Mouse (Mus musculus) neural tube, embryonic 13.5 days (tissue): ENCODE measurements around the gene Gm17606. TPM values are rescaled to one million over a fixed set of nuclear protein-coding genes. Genes with fewer than 3 reads are reported as not detected.

Experiments
- ATAC-seq: fragments of 200-750 bp; cut with Nextera tagmentation; 2 replicates; pipeline ENCODE4 v1.8.0; 2017; ENCODE audit warnings: low read depth, mild to moderate bottlenecking, moderate TSS enrichment, moderate library complexity
- H3K27ac ChIP-seq: fragments of 300-500 bp; sonication (generic); replicated peaks from 2 replicates; pipeline ENCODE4 v1.5.1; 2015; ENCODE audit warnings: moderate library complexity, mild to moderate bottlenecking, inconsistent platforms
- H3K27me3 ChIP-seq: fragments of 300-500 bp; sonication (generic); 2 replicates; pipeline ENCODE4 v1.6.1; 2015; ENCODE audit warnings: mild to moderate bottlenecking, inconsistent platforms
- H3K36me3 ChIP-seq: fragments of 300-500 bp; sonication (generic); 2 replicates; pipeline ENCODE4 v1.6.1; 2015; ENCODE audit warnings: mild to moderate bottlenecking, inconsistent platforms
- H3K4me1 ChIP-seq: fragments of 300-500 bp; sonication (generic); replicated peaks from 2 replicates; pipeline ENCODE4 v1.6.1; 2015; ENCODE audit warnings: inconsistent platforms
- H3K4me2 ChIP-seq: fragments of 300-500 bp; sonication (generic); 2 replicates; pipeline ENCODE4 v1.6.1; 2015; ENCODE audit warnings: inconsistent platforms, mild to moderate bottlenecking, moderate library complexity
- H3K4me3 ChIP-seq: fragments of 300-500 bp; sonication (generic); 2 replicates; pipeline ENCODE4 v1.5.1; 2015; ENCODE audit warnings: mild to moderate bottlenecking, inconsistent platforms
- H3K9ac ChIP-seq: fragments of 300-500 bp; sonication (generic); 2 replicates; pipeline ENCODE4 v1.6.1; 2015; ENCODE audit warnings: moderate library complexity, mild to moderate bottlenecking, inconsistent platforms
- H3K9me3 ChIP-seq: fragments of 300-500 bp; sonication (generic); 2 replicates; pipeline ENCODE4 v1.6.1; 2016; ENCODE audit warnings: inconsistent platforms
- WGBS: fragments of 180-500 bp; shearing (Covaris S2); methylation state at CpG from one replicate; pipeline ENCODE4 v1.1.7; 2015; 5-methylcytosine and 5-hydroxymethylcytosine counted together
- microRNA counts: library from miRNA; unstranded; fragments of <30 nt; microRNA quantifications from one replicate; lab custom pipeline; 2016
- microRNA-seq: library from miRNA; unstranded; fragments of <30 nt; microRNA quantifications from one replicate; pipeline ENCODE4, GENCODE M21; 2016
- polyA plus RNA-seq: library from polyadenylated mRNA; unstranded; fragments of >200 nt; fragmentation: Nextera tagmentation; extraction: Ambion mirVana; gene quantifications from 2 replicates; pipeline ENCODE4 v1.2.1, GENCODE M21; 2015

The Gm17606 gene
- polyA plus RNA-seq, 1 experiment from 2014 or later: not detected

DNA sequence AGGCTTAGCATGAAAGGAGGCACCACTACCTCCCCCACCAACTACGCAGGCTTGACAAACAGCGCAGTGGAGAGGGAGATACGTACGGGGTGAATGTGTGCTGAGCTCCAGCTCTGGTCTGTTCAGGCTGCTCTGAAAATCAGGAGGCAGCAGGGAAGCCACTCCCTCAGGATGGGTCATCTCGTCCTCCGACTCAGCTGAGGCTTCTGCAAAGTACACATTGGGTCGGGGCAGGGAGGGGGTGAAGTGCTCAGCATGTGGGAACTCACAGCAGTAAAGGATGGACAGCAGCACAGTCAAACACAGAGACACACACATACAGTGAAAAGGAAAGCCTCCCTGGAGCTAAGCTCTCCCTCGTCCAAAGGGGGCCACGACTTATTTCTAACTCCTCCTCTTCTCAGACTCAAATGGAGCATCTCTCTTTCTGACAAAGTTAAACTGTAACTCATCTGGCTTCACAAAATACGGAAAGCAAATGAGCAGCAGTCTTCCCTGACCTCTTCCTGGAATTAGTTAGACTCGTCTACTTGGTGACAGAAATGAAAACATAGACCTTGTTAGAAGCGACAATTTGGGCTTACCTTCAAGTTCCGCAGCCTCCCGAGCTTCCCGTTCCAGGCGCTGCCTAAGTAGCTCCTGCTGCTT lies 38.0 kb downstream of the Gm17606 start:
- Histone ChIP-seq H3K27ac (no peak overlapping the region), H3K9me3 (no peaks in the 10 kb centered on the region), H3K27me3 (no peaks in the 10 kb centered on the region), H3K4me3 (no peak overlapping the region), H3K4me2 (no peak overlapping the region), H3K4me1 (peaks cover 10% of the 10 kb centered on the region; the same call in 1 of the 2 replicates), H3K36me3 (peaks cover 81% of the 10 kb centered on the region), H3K9ac (no peak overlapping the region)
- ATAC-seq: no peak
- 85% methylated on average over 16 of the region's 16 CpGs for WGBS

DNA sequence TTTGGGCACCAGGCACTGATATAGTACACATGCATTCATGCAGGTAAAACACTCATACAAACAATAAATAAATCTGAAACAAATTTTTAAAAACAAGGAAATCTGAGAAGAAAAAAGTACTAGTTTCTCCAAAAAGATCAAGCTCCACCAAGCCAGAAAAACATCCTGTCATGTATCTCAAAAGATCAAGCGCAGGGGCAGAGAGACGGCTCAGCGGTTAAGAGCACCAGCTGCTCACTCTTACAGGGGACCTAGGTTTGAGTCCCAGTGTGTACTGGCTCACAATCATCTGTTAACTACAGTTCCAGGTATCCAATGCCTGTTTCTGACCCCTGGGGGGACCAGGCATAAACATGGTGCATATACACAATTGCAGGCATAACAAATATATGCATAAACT lies 41.6 kb downstream of the Gm17606 start:
- ATAC-seq: no peak
- no peaks in the 10 kb centered on the region for H3K9me3 ChIP-seq
- no peak overlapping the region for H3K4me2 ChIP-seq
- 89% methylated on average over 3 of the region's 3 CpGs for WGBS
- peaks cover 53% of the 10 kb centered on the region for H3K36me3 ChIP-seq
- no peak overlapping the region for H3K27ac ChIP-seq
- H3K4me3 ChIP-seq: no peak overlapping the region
- H3K9ac ChIP-seq: no peak overlapping the region
- H3K27me3 ChIP-seq: no peaks in the 10 kb centered on the region
- H3K4me1 ChIP-seq: peaks cover 29% of the 10 kb centered on the region

DNA sequence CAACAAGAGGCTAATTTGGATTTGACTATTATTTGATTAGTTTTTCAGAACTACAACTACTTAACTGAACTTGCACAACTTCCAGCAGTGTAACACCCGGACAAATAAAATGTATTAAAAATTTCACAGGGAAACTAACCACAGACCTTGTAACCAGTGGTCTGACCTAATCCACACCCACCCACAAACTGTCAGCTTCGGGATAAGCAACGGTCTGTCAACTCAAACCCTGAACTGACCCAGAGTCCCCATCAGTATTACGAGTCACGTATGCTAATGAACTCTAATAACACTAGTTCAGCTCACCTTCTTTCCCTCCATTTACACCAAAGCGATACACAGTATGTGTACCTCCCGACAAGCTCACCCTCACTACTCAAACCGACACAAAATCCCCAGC lies 44.7 kb downstream of the Gm17606 start:
- ATAC-seq: no peak
- WGBS: 13% methylated on average over 8 of the region's 8 CpGs
- peak overlapping the region; percentile 95; the same call in 1 of the 2 replicates for H3K27ac ChIP-seq

DNA sequence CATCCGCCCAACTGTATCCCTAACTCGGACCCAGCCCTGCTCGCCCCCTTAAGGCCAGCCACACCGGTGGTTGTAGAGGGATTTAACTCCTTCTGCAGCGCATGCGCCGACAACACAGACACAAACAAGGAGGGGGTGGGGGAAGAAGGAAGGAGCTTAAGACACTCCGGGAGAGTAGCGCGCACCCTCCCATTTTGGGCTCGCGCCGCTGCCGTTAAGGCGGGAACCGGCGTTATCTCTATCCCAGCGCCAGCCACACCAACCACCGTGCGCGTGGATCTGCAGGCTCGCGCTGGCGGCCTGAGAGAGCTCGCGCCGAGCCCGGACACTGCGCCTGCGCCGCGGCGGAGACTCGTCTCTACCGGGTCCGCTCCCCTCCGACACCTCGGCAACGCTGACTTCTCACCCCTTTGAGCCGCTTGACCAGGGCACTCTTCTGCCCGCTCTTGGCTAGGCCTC lies 45.3 kb downstream of the Gm17606 start, which contains the start of gene 1700123O20Rik:
Gene 1700123O20Rik (plus strand): TSS at position 154 of the 459 bp plus-strand sequence.
- under 1% methylated on average over 41 of the region's 41 CpGs for WGBS
- ATAC-seq: peak; percentile 85

More for the DNA sequence above, 44.7 kb downstream of the Gm17606 start:
- H3K9ac ChIP-seq: peak overlapping the region; percentile 87
- H3K4me2 ChIP-seq: peak overlapping the region; percentile 67
- no peaks in the 10 kb centered on the region for H3K27me3 ChIP-seq
- H3K4me1 ChIP-seq: peaks cover 49% of the 10 kb centered on the region
- H3K9me3 ChIP-seq: no peaks in the 10 kb centered on the region
- H3K4me3 ChIP-seq: peak overlapping the region; percentile 77
- peaks cover 44% of the 10 kb centered on the region for H3K36me3 ChIP-seq

DNA sequence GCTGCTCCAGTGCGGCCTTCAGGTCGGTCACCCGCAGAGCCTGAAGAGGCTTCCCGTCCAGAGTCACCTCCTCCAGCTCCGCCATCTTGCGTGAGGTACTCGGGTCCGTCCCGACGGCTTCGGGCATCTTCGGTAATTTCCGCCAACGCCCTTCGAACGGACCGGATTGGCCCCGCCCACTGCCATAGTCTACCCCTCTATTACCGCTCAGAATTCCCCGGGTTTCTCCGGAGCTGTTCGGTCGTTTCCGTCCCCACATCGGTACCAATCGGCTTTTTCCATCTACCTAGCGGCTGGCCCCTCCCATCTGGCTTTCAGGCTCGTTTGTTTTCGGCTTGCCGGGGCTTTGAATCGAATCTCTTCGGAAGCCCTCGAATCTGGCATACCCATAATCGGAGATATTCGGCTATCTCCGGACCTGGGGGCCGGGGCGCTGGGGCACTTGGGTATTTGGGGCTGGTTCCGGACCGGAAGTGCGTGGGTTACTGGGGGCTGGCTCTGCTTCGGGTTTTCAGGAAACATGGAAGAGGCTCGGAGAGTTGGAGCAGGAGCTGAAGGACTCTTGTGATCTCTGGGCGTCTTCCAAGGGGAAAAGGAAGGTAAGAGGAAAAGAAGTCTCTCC lies 45.9 kb downstream of the Gm17606 start, which contains the start of gene Acin1:
Gene Acin1 (minus strand): TSS at position 410 of the 622 bp plus-strand sequence.
- peak within 1 kb of the TSS; percentile 77 for H3K4me3 ChIP-seq
- peak within 1 kb of the TSS; percentile 87 for H3K9ac ChIP-seq
- H3K27me3 ChIP-seq: no peaks in the 10 kb centered on the region
- peaks cover 42% of the 10 kb centered on the region for H3K36me3 ChIP-seq
- peak within 1 kb of the TSS; percentile 69 for H3K4me2 ChIP-seq
- H3K4me1 ChIP-seq: peaks cover 49% of the 10 kb centered on the region
- WGBS: under 1% methylated on average over 44 of the region's 44 CpGs
- peak within 1 kb of the TSS; percentile 95 for H3K27ac ChIP-seq
- peak; percentile 98 for ATAC-seq
- no peaks in the 10 kb centered on the region for H3K9me3 ChIP-seq

More for the DNA sequence above, 45.3 kb downstream of the Gm17606 start, which contains the start of gene 1700123O20Rik:
- Histone ChIP-seq H3K4me2 (peak within 1 kb of the TSS; percentile 69), H3K9me3 (no peaks in the 10 kb centered on the region), H3K4me1 (peaks cover 49% of the 10 kb centered on the region), H3K36me3 (peaks cover 46% of the 10 kb centered on the region), H3K4me3 (peak within 1 kb of the TSS; percentile 77), H3K9ac (peak within 1 kb of the TSS; percentile 87), H3K27ac (peak within 1 kb of the TSS; percentile 95), H3K27me3 (no peaks in the 10 kb centered on the region)

DNA sequence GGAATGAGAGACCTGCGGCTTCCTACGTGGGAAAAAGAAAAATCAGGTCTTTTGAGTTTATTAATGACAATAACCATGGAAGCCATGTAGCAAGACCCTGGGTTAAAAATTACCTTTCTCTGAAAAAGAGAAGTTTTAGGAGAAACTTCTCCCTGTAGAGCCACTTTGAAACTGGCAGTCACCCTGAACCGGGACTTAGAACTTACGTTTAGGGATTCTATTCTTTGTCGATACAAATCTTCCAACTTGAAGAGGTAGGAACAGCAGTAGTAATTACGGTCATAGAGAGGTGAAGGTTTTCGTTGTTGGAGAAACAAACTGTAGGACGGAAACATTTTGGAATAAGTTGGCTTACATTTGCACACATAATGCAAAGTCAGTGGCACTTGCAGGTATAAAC lies 46.5 kb downstream of the Gm17606 start:
- H3K4me1 ChIP-seq: peaks cover 49% of the 10 kb centered on the region
- WGBS: 7% methylated on average over 8 of the region's 8 CpGs
- H3K27me3 ChIP-seq: no peaks in the 10 kb centered on the region
- H3K4me3 ChIP-seq: peak overlapping the region; percentile 77
- H3K9me3 ChIP-seq: no peaks in the 10 kb centered on the region
- ATAC-seq: no peak
- H3K27ac ChIP-seq: peak overlapping the region; percentile 63; the same call in 1 of the 2 replicates
- peak overlapping the region; percentile 75 for H3K9ac ChIP-seq
- peak overlapping the region; percentile 69 for H3K4me2 ChIP-seq
- peaks cover 37% of the 10 kb centered on the region for H3K36me3 ChIP-seq

DNA sequence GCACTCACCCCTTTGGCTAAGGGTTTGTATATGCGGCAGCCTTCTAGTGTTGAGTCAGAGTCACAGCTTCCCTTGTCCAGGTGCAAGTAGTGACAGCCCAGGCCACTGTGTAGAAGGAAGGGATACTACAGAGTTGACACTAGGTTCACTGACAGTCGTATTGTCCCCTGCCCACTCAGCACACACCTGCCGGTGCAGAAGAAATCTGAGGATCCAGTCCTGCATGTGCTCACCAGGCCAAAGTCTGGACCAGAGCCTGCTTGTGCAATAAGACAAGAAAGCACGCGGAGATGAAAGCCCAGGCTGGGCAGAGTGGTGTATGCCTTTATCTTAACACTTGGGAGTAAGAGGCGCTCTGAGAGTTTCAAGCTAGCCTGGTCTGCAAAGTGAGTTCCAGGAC lies 54.3 kb downstream of the Gm17606 start:
- Histone ChIP-seq H3K4me2 (no peak overlapping the region), H3K27me3 (no peaks in the 10 kb centered on the region), H3K9me3 (no peaks in the 10 kb centered on the region), H3K36me3 (peaks cover 39% of the 10 kb centered on the region), H3K9ac (no peak overlapping the region), H3K4me1 (no peaks in the 10 kb centered on the region), H3K4me3 (no peak overlapping the region), H3K27ac (no peak overlapping the region)
- 87% methylated on average over 6 of the region's 6 CpGs for WGBS
- no peak for ATAC-seq

DNA sequence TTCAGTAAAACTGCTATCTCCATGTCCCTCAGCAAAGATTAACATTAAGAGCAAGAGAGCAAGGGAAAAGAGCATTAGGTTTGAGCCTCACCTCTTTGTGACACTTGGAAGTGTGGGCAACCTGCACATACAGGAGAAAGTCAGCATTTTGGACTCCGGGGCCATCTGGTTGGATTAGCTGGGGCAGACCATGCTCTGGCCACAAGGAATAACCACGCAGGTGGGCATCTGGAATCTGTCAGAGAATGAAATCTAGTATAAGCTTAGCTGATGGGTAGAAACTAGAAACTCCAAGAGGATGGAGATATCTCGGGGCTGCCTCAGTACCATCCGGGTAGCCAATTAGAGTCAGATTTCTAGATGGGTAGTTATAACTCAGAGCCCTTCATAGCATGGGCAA lies 56.0 kb downstream of the Gm17606 start:
- Histone ChIP-seq H3K9me3 (no peaks in the 10 kb centered on the region), H3K4me2 (no peak overlapping the region), H3K4me3 (no peak overlapping the region), H3K9ac (no peak overlapping the region), H3K4me1 (no peaks in the 10 kb centered on the region), H3K27ac (no peak overlapping the region), H3K27me3 (no peaks in the 10 kb centered on the region), H3K36me3 (peaks cover 28% of the 10 kb centered on the region)
- no peak for ATAC-seq
- 91% methylated on average over 4 of the region's 4 CpGs for WGBS

MicroRNAs within 50 kb of the gene (microRNA counts, 519-probe panel; counts per million panel counts)
- not detected for microRNA mmu-miR-686 (lab: Ali Mortazavi, UCI)

Small RNA genes within 50 kb of the gene (microRNA-seq; reads per million reads assigned to microRNA genes)
- gene Mir686 (not detected), gene Mir6948 (0.59 reads per million)

Other genes with a start within 250 kb of the Gm17606 start
- gene Slc7a7, start 223.2 kb upstream of the Gm17606 start, polyA plus RNA-seq: 6.7 and 7.9 TPM in 2 replicates
- gene Mrpl52, start 214.0 kb upstream of the Gm17606 start, polyA plus RNA-seq: 209 and 275 TPM in 2 replicates
- gene Mmp14, start 209.3 kb upstream of the Gm17606 start, polyA plus RNA-seq: 52.7 and 65.4 TPM in 2 replicates
- 30.1 and 32.7 TPM in 2 replicates for gene Lrp10, start 176.8 kb upstream of the Gm17606 start, polyA plus RNA-seq
- 47.8 and 51.3 TPM in 2 replicates for gene Rem2, start 164.9 kb upstream of the Gm17606 start, polyA plus RNA-seq
- 91.6 and 95.0 TPM in 2 replicates for gene Prmt5, start 123.4 kb upstream of the Gm17606 start, polyA plus RNA-seq
- gene Haus4, start 86.3 kb upstream of the Gm17606 start, polyA plus RNA-seq: 26.3 and 28.6 TPM in 2 replicates
- 11.3 and 15.5 TPM in 2 replicates for gene Ajuba, start 63.4 kb upstream of the Gm17606 start, polyA plus RNA-seq
- gene 4931414P19Rik, start 35.0 kb upstream of the Gm17606 start, polyA plus RNA-seq: 7.6 and 8.3 TPM in 2 replicates
- gene Psmb5, start 22.9 kb upstream of the Gm17606 start, polyA plus RNA-seq: 466 and 501 TPM in 2 replicates
- gene Psmb11, start 19.5 kb upstream of the Gm17606 start, polyA plus RNA-seq: 0.07 TPM in 1 of 2 replicates, not detected in the other
- 9.1 and 9.2 TPM in 2 replicates for gene Cdh24, start 412 bp downstream of the Gm17606 start, polyA plus RNA-seq
- gene 1700123O20Rik, start 45.3 kb downstream of the Gm17606 start, polyA plus RNA-seq: 84.6 and 90.6 TPM in 2 replicates
- gene Acin1, start 46.0 kb downstream of the Gm17606 start, polyA plus RNA-seq: 140 and 146 TPM in 2 replicates
- 0.12 and 0.24 TPM in 2 replicates for gene Gm29776, start 57.9 kb downstream of the Gm17606 start, polyA plus RNA-seq
- 0.23 TPM in 1 of 2 replicates, not detected in the other for gene Cebpe, start 71.2 kb downstream of the Gm17606 start, polyA plus RNA-seq
- gene Slc7a8, start 141.0 kb downstream of the Gm17606 start, polyA plus RNA-seq: 4.4 and 5.1 TPM in 2 replicates
- gene Rnf212b, start 173.2 kb downstream of the Gm17606 start, polyA plus RNA-seq: not detected in 2 replicates
- 12.8 and 13.6 TPM in 2 replicates for gene Homez, start 230.0 kb downstream of the Gm17606 start, polyA plus RNA-seq
- 1.9 and 2.3 TPM in 2 replicates for gene Ppp1r3e, start 236.6 kb downstream of the Gm17606 start, polyA plus RNA-seq
- gene Bcl2l2, start 242.4 kb downstream of the Gm17606 start, polyA plus RNA-seq: 3.1 and 3.8 TPM in 2 replicates
- not detected in 2 replicates for gene Gm20521, start 242.5 kb downstream of the Gm17606 start, polyA plus RNA-seq